Mouse (Mus musculus): Measurements from ENCODE around the gene Plcg2. TPM values are rescaled to one million over a fixed set of nuclear protein-coding genes. Genes with fewer than 3 reads are reported as not detected.

Plcg2 gene
- polyA plus RNA-seq, 1 experiment from 2014 or later = 2.8 TPM

DNA sequence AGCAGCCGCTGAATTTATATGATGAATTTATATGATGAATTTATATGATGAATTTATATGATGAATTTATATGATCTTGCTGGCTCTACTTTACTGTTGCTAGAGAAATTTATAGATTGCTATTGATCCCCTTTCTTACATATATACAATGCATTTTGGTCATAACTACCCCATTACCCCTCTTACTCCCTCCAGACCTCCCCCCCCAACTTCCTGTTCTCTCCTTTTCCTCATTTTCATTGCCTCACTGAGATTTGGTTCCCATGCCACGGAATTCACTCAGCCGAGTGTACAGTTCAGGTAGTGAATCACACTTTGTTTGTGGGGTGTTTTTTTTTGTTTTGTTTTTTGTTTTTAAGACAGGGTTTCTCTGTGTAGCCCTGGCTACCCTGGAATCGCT, 20.8 kb downstream of the Plcg2 start:
- Histone ChIP-seq H3K27ac (replicated peaks; ENCODE audit: low read depth, low read length) (no peak overlapping the region), H3K4me2 (ENCODE audit: low read depth, severe bottlenecking) (no peak overlapping the region), H3K27me3 (ENCODE audit: control insufficient read depth, insufficient read depth, low read length) (no peaks in the 10 kb centered on the region), H3K36me3 (ENCODE audit: control insufficient read depth, insufficient read depth, low read length) (no peaks in the 10 kb centered on the region), H3K4me3 (ENCODE audit: low read depth, low read length) (no peak overlapping the region), H3K9me3 (ENCODE audit: control insufficient read depth, low read length) (no peaks in the 10 kb centered on the region), H3K4me1 (ENCODE audit: control insufficient read depth, insufficient read depth, low read length) (no peaks in the 10 kb centered on the region), H3K9ac (ENCODE audit: low read length) (no peak overlapping the region)
- ATAC-seq (ENCODE audit: insufficient number of reproducible peaks, low FRiP score, low TSS enrichment, low read depth) (no peak), DNase-seq (ENCODE audit: low spot score) (no peak)
- WGBS = 77% methylated on average over 4 of the region's 4 CpGs

GRCm38 (mm10) chr8:117526185-117526584, 28.1 kb downstream of the Plcg2 start:
- 41% methylated on average over 2 of the region's 2 CpGs for WGBS
- Histone ChIP-seq H3K4me1 (ENCODE audit: control insufficient read depth, insufficient read depth, low read length) (no peaks in the 10 kb centered on the region), H3K27me3 (ENCODE audit: control insufficient read depth, insufficient read depth, low read length) (no peaks in the 10 kb centered on the region), H3K36me3 (ENCODE audit: control insufficient read depth, insufficient read depth, low read length) (no peaks in the 10 kb centered on the region), H3K27ac (replicated peaks; ENCODE audit: low read depth, low read length) (no peak overlapping the region), H3K4me3 (ENCODE audit: low read depth, low read length) (no peak overlapping the region), H3K9ac (ENCODE audit: low read length) (no peak overlapping the region), H3K4me2 (ENCODE audit: low read depth, severe bottlenecking) (no peak overlapping the region), H3K9me3 (ENCODE audit: control insufficient read depth, low read length) (no peaks in the 10 kb centered on the region)
- ATAC-seq (ENCODE audit: insufficient number of reproducible peaks, low FRiP score, low TSS enrichment, low read depth) (no peak), DNase-seq (ENCODE audit: low spot score) (no peak)

DNA sequence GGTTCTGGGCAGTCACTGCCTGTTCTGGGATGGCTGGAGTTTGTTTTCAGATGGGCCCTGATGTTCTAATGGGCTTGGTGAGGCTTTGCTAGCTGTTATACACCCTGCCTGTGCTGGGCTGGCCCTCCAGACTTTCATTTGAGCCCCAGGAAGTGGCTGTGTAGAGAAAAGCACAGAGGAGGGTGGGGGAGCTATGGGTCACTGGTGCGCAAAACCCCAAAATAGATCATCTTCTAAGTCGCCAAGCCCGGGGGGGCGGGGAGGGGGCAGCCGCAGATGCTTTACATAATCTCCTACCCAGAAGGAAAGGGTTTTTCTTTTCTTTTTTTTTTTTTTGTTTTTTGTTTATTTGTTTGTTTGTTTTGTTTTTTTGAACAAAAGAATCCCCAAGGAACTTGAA, 29.9 kb downstream of the Plcg2 start:
- ATAC-seq (ENCODE audit: insufficient number of reproducible peaks, low FRiP score, low TSS enrichment, low read depth) = no peak
- DNase-seq (ENCODE audit: low spot score) = no peak
- H3K9me3 ChIP-seq (ENCODE audit: control insufficient read depth, low read length) = no peaks in the 10 kb centered on the region
- no peak overlapping the region for H3K4me3 ChIP-seq (ENCODE audit: low read depth, low read length)
- no peak overlapping the region for H3K9ac ChIP-seq (ENCODE audit: low read length)
- 88% methylated on average over 5 of the region's 5 CpGs for WGBS
- H3K27me3 ChIP-seq (ENCODE audit: control insufficient read depth, insufficient read depth, low read length) = no peaks in the 10 kb centered on the region
- H3K4me2 ChIP-seq (ENCODE audit: low read depth, severe bottlenecking) = no peak overlapping the region
- no peaks in the 10 kb centered on the region for H3K4me1 ChIP-seq (ENCODE audit: control insufficient read depth, insufficient read depth, low read length)
- H3K27ac ChIP-seq (replicated peaks; ENCODE audit: low read depth, low read length) = no peak overlapping the region
- no peaks in the 10 kb centered on the region for H3K36me3 ChIP-seq (ENCODE audit: control insufficient read depth, insufficient read depth, low read length)

DNA sequence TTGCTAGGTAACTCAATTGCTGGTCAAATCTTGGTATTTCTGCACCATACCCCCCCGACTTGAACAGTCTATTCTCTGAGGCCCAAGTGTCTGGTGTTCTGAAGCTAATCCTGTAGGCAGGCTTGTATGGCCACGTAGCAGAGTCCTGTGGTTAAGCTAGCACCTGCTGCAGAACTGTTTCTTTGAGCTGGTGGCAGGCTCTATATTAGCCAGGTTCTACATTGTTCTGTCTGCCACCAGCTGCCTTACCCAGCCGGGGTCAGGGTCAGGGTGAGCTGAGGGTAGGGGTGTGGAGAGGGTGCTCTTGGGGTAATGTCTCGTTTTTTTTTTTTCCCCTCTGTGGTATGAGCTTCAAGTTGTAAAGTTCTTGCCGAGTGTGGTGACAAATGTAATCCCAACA, 31.1 kb downstream of the Plcg2 start:
- no peak overlapping the region for H3K9ac ChIP-seq (ENCODE audit: low read length)
- no peaks in the 10 kb centered on the region for H3K27me3 ChIP-seq (ENCODE audit: control insufficient read depth, insufficient read depth, low read length)
- no peak overlapping the region for H3K4me2 ChIP-seq (ENCODE audit: low read depth, severe bottlenecking)
- no peak for ATAC-seq (ENCODE audit: insufficient number of reproducible peaks, low FRiP score, low TSS enrichment, low read depth)
- H3K36me3 ChIP-seq (ENCODE audit: control insufficient read depth, insufficient read depth, low read length) = no peaks in the 10 kb centered on the region
- no peak overlapping the region for H3K4me3 ChIP-seq (ENCODE audit: low read depth, low read length)
- 72% methylated on average over 5 of the region's 5 CpGs for WGBS
- no peaks in the 10 kb centered on the region for H3K4me1 ChIP-seq (ENCODE audit: control insufficient read depth, insufficient read depth, low read length)
- no peak overlapping the region for H3K27ac ChIP-seq (replicated peaks; ENCODE audit: low read depth, low read length)
- H3K9me3 ChIP-seq (ENCODE audit: control insufficient read depth, low read length) = no peaks in the 10 kb centered on the region
- DNase-seq (ENCODE audit: low spot score) = no peak

DNA sequence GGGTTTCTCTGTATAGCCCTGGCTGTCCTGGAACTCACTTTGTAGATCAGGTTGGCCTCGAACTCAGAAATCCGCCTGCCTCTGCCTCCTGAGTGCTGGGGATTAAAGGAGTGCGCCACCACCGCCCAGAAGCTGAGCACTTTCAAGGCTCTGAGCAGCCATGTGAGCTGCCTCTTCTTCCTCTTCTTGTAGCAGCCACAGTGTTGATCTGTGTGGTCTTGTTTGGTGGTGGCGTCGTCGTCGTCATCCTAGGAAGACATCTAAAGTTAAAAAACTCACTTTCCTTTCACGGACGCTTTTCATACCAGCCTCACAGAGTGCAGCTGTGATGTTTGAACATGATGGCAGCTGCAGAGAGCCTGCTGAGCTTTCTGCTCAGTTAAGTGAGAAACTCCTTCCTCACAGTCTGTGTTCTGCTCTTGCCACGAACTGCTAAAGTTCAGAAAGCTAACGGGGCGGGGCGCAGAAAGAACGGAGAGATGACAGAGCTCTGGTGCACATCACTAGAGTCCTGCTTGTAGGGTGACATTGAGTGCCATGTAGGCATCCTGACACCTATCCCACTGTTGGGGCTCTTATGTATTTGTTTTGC, 34.4 kb downstream of the Plcg2 start:
- Histone ChIP-seq H3K4me1 (ENCODE audit: control insufficient read depth, insufficient read depth, low read length) (0 out of 2 replicates have a peak, but pooled peaks cover 2% of the 10 kb centered on the region), H3K36me3 (ENCODE audit: control insufficient read depth, insufficient read depth, low read length) (no peaks in the 10 kb centered on the region), H3K9ac (ENCODE audit: low read length) (no peak overlapping the region), H3K27ac (replicated peaks; ENCODE audit: low read depth, low read length) (no peak overlapping the region), H3K27me3 (ENCODE audit: control insufficient read depth, insufficient read depth, low read length) (no peaks in the 10 kb centered on the region), H3K9me3 (ENCODE audit: control insufficient read depth, low read length) (no peaks in the 10 kb centered on the region), H3K4me3 (ENCODE audit: low read depth, low read length) (no peak overlapping the region), H3K4me2 (ENCODE audit: low read depth, severe bottlenecking) (no peak overlapping the region)
- ATAC-seq (ENCODE audit: insufficient number of reproducible peaks, low FRiP score, low TSS enrichment, low read depth) (no peak), DNase-seq (ENCODE audit: low spot score) (no peak)
- 92% methylated on average over 15 of the region's 15 CpGs for WGBS

DNA sequence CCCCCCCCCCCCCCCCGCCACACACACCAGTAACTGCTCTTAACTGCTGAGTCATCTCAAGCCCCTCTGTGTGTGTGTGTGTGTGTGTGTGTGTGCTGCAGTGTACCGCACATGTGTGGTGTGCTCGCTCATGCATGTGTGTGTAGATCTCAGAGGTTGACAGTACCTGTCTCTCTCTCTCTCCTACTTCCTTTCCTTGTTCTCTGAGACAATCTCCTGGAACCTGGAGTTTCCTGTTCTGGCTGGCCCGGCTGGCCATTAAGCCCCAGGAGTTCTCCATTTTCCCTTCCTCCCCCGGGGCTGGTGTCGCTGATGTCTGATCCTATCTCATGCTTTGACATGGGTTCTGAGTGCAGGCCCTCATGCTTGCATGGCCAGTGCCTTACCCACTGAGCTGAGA, 38.8 kb downstream of the Plcg2 start:
- H3K27ac ChIP-seq (replicated peaks; ENCODE audit: low read depth, low read length) = no peak overlapping the region
- H3K9ac ChIP-seq (ENCODE audit: low read length) = no peak overlapping the region; the same call in 1 of the 2 replicates
- no peaks in the 10 kb centered on the region for H3K36me3 ChIP-seq (ENCODE audit: control insufficient read depth, insufficient read depth, low read length)
- no peak overlapping the region for H3K4me3 ChIP-seq (ENCODE audit: low read depth, low read length)
- H3K4me1 ChIP-seq (ENCODE audit: control insufficient read depth, insufficient read depth, low read length) = 0 out of 2 replicates have a peak, but pooled peaks cover 2% of the 10 kb centered on the region
- no peaks in the 10 kb centered on the region for H3K27me3 ChIP-seq (ENCODE audit: control insufficient read depth, insufficient read depth, low read length)
- no peak overlapping the region for H3K4me2 ChIP-seq (ENCODE audit: low read depth, severe bottlenecking)
- ATAC-seq (ENCODE audit: insufficient number of reproducible peaks, low FRiP score, low TSS enrichment, low read depth) = no peak
- DNase-seq (ENCODE audit: low spot score) = no peak
- H3K9me3 ChIP-seq (ENCODE audit: control insufficient read depth, low read length) = no peaks in the 10 kb centered on the region
- 73% methylated on average over 5 of the region's 6 CpGs for WGBS

DNA sequence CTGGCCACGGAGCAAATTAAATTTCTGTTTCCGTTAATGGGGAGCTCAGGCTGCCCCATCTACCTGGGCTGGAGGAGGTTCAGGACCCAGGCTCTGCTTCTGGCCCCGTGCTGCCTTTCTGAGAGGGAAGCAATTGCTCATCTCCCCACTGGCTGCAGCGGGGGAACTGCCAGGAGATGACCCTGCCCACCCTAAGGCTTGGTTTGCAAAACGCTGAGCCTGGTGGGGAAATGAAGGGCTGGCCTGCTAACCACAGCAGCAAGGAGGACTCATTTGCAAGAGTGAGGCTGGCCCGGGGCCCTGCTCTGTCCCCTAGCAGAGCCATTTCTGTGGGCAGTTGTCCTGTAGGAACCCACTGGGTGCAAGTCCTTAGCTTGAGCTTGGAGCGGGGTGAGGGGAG, 39.7 kb downstream of the Plcg2 start:
- Histone ChIP-seq H3K27ac (replicated peaks; ENCODE audit: low read depth, low read length) (no peak overlapping the region), H3K27me3 (ENCODE audit: control insufficient read depth, insufficient read depth, low read length) (no peaks in the 10 kb centered on the region), H3K4me2 (ENCODE audit: low read depth, severe bottlenecking) (no peak overlapping the region), H3K4me1 (ENCODE audit: control insufficient read depth, insufficient read depth, low read length) (0 out of 2 replicates have a peak, but pooled peaks cover 2% of the 10 kb centered on the region), H3K9ac (ENCODE audit: low read length) (no peak overlapping the region), H3K4me3 (ENCODE audit: low read depth, low read length) (no peak overlapping the region), H3K9me3 (ENCODE audit: control insufficient read depth, low read length) (no peaks in the 10 kb centered on the region), H3K36me3 (ENCODE audit: control insufficient read depth, insufficient read depth, low read length) (no peaks in the 10 kb centered on the region)
- WGBS = 65% methylated on average over 7 of the region's 7 CpGs
- ATAC-seq (ENCODE audit: insufficient number of reproducible peaks, low FRiP score, low TSS enrichment, low read depth) (no peak), DNase-seq (ENCODE audit: low spot score) (no peak)

DNA sequence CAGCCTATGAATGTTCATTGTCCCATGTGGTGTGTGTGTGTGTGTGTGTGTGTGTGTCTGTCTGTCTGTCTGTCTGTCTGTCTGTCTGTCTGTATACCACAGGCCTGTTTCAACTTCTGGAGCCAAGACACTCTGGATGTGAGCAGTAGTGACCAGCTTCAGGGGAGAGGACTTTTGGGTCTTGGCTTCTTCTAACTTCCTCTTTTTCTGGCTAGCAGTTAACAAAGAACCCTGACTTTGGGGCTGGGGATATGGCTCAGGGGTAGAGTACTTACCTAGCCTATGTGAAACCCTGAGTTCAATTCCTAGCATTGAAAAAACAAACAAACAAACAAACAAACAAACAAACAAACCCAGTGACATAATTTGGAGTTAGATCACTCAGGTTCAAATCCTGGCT, 44.9 kb downstream of the Plcg2 start:
- no peak for ATAC-seq (ENCODE audit: insufficient number of reproducible peaks, low FRiP score, low TSS enrichment, low read depth)
- no peak overlapping the region for H3K27ac ChIP-seq (replicated peaks; ENCODE audit: low read depth, low read length)

DNA sequence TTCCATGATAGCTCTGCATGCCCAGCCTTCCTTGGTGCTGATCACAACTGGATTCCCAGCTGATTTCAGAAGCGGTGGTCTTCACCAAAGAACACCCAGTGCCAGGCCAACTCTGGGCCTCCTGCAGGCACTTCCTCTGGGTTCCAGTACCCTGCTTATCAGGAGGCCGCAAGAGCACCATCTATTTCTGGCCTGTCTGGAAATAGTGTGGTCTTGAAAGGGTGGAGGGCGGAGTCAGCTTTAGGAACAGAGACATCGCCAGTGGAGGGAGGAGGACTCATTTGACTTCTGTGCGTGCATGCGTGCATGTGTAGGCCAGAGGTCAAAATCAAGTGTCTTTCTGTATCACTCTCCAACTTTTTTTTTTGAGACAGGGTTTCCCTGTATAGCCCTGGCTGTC, 45.7 kb downstream of the Plcg2 start:
- Histone ChIP-seq H3K4me2 (ENCODE audit: low read depth, severe bottlenecking) (no peak overlapping the region), H3K27me3 (ENCODE audit: control insufficient read depth, insufficient read depth, low read length) (no peaks in the 10 kb centered on the region), H3K4me1 (ENCODE audit: control insufficient read depth, insufficient read depth, low read length) (no peaks in the 10 kb centered on the region), H3K27ac (replicated peaks; ENCODE audit: low read depth, low read length) (no peak overlapping the region), H3K9ac (ENCODE audit: low read length) (no peak overlapping the region), H3K9me3 (ENCODE audit: control insufficient read depth, low read length) (no peaks in the 10 kb centered on the region), H3K36me3 (ENCODE audit: control insufficient read depth, insufficient read depth, low read length) (no peaks in the 10 kb centered on the region), H3K4me3 (ENCODE audit: low read depth, low read length) (no peak overlapping the region)
- 73% methylated on average over 6 of the region's 6 CpGs for WGBS
- DNase-seq (ENCODE audit: low spot score) = no peak
- no peak for ATAC-seq (ENCODE audit: insufficient number of reproducible peaks, low FRiP score, low TSS enrichment, low read depth)

More for the DNA sequence above, 44.9 kb downstream of the Plcg2 start:
- DNase-seq (ENCODE audit: low spot score) = no peak
- H3K9me3 ChIP-seq (ENCODE audit: control insufficient read depth, low read length) = no peaks in the 10 kb centered on the region
- H3K36me3 ChIP-seq (ENCODE audit: control insufficient read depth, insufficient read depth, low read length) = no peaks in the 10 kb centered on the region
- H3K4me1 ChIP-seq (ENCODE audit: control insufficient read depth, insufficient read depth, low read length) = no peaks in the 10 kb centered on the region
- no peak overlapping the region for H3K4me2 ChIP-seq (ENCODE audit: low read depth, severe bottlenecking)
- H3K4me3 ChIP-seq (ENCODE audit: low read depth, low read length) = no peak overlapping the region
- H3K9ac ChIP-seq (ENCODE audit: low read length) = no peak overlapping the region
- H3K27me3 ChIP-seq (ENCODE audit: control insufficient read depth, insufficient read depth, low read length) = no peaks in the 10 kb centered on the region
